Mouse (Mus musculus) right cerebral cortex, postnatal 25 days (tissue): ENCODE measurements around the gene Prepl.

ENCODE experiments used
- DNase-seq: peaks from one replicate; pipeline ENCODE4 v3.0.0; 2022

Gene Prepl

DNA sequence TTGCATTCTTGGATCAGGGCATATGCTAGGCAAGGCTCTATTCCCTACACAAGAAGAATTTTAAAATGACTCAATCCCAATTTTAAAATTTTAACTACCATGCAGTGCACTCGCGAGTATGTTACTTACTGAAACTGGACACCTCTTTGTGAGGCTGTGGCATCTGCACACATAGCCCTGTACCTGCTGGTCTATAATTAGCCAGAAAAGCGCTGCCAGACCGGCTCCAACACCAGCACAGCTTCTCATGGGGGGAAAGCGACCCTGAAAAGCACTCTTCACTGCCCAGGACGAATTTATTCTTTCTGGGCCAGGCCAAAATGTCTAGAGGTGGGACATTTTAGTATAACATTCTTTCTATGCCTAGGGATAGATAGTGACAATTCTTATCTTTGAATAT is 19.4 kb downstream of the Prepl start:
- no peak for DNase-seq

DNA sequence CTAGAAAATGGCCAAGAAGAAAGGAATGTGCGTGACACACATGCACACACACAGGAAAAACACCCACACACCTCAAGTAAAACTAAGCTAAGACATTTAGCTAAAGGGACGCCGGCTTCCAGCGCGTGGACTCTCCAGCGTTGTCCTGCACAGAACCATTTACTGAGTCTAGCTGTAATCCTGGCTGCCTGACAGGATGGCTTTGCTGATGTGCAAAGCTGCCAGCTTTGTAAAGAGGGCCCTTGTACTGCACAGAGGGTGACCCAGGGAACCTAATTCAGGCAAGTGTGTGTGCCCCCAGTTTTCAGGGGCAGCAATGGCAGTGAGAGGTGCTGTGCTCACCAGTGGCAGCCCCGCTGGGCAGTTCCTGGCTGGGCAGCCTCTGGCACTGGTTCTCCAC is 22.7 kb downstream of the Prepl start:
- no peak for DNase-seq

GRCm38 (mm10) chr17:85063560-85063959 is 26.5 kb downstream of the Prepl start:
- DNase-seq = no peak

GRCm38 (mm10) chr17:85059136-85059535 is 30.9 kb downstream of the Prepl start:
- no peak for DNase-seq

DNA sequence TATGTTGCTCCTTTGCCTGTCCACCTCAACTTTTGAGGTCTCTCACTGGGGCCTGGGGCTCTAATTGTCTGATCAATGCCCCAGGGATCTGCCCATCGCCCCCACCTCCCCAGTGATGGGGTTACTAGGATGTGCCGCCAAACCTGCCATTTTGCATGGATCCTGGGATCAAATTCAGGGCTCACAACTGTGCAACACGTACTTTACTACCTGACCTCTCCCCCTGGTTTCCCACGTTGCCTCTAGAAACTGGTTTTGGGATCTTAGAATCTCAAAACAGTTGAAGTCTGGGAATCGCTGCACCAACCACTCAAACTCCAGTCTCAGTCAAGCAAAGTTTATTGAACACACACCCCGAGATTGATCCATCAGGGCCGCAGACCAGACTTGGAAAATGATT is 31.8 kb downstream of the Prepl start:
- no peak for DNase-seq

- no peak for DNase-seq
Measured at GRCm38 (mm10) chr17:85048379-85048778, 41.7 kb downstream of the Prepl start.

GRCm38 (mm10) chr17:85045160-85045559 is 44.9 kb downstream of the Prepl start:
- DNase-seq = no peak

- DNase-seq = no peak
Measured at GRCm38 (mm10) chr17:85044466-85044865, 45.6 kb downstream of the Prepl start.

DNA sequence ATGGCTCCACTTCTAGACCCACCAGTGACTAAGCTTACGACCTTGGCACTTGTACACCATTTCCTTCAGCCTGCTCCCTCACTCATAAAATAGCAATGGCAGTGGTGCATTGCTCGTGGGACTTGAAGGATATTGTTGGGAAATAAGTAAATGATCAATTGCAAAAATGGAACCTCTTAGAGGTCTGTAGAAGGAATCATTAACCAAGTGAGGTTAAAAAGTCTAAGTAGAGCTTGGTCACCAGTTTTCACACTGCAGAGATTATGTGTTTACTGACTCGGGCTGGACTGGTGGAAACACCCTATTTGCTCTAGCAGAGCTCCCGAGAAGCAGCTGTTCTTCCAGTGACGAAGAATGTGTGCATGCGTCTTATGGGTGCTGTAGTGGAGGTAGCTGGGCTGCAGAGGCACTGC is 46.6 kb downstream of the Prepl start:
- no peak for DNase-seq

DNA sequence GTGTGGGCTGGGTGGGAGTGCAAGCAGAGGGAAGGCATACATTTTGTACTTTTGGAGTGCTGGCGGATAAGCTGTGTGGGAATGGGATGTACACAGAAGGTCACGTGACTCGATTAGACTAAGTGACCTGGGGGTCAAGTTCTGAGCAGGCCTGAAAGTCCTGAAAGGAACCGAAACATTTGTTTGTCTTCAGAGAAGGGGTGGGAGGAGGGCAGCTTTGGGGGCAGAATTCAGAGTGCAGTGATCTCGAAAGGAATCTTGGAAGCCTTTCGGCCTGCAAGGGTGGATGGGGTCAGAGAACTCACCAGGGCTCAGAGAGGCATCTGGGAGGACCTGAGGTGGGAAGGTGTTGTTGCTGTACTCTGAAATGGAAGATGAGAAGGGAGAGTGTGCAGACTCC is 47.6 kb downstream of the Prepl start:
- no peak for DNase-seq

DNA sequence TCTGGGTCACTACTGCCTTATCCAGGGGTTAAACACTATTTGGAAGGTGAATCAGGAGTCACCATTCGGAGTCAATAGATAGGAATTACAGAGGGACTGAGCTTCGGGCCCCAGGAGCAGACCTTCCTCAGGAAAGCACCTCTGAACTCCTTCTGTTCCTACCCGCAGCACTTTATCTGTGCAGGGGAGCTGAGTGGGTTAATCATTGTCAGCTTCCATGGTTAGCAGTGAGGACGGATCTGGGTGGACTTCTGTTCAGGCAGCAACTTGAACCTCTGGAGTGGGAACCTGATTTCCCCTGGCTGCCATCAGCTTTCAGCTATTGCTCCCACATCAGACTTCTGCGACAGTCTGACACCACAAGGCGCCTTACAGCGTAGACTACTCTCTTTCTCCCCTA is 49.1 kb downstream of the Prepl start:
- no peak for DNase-seq

GRCm38 (mm10) chr17:85038761-85039160 is 51.3 kb downstream of the Prepl start:
- DNase-seq = no peak

GRCm38 (mm10) chr17:85038311-85038710 is 51.7 kb downstream of the Prepl start:
- no peak for DNase-seq

DNA sequence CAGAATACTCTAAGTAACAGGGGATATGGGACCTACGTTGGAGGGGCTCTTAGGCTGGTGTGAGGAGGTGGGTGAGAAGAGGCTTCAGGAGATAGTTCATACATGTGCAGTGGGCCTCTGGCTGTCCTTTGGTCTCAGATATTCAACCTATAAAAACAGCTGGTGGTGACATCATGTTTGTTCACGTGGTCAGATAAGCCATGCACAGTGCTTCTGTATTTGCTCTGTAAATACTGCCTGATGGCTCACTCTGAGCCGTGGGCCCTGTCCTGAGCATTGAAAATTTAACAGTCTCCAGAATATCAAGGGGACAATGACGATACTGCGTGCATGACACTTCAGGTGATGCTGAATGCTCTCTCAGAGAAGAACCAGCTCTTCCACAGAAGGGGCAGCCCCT is 52.2 kb downstream of the Prepl start:
- DNase-seq = no peak

GRCm38 (mm10) chr17:85034068-85034467 is 56.0 kb downstream of the Prepl start:
- DNase-seq = peak; percentile 39

DNA sequence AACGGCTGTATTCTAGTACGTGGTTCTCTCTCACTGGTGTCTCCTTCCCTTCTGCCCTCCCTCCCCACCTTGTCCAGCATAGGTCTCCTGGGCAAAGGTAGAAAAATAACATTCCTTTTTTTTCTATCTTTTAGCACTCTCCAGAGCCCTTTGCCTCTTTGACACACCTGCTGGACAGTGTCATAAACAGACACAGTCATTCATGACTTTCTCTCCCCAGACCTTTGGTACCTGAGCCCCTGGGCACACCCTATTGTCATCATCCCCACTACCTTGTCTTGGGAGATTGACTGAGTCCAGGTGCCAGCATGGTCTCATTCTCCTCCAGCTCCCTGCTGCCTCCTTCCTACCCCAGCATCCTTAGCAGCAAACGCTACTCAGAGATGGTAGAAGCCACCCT is 57.0 kb downstream of the Prepl start:
- DNase-seq = no peak

- no peak for DNase-seq
Measured at GRCm38 (mm10) chr17:85030651-85031050, 59.4 kb downstream of the Prepl start.

- no peak for DNase-seq
Measured at GRCm38 (mm10) chr17:85028797-85029196, 61.2 kb downstream of the Prepl start.

DNA sequence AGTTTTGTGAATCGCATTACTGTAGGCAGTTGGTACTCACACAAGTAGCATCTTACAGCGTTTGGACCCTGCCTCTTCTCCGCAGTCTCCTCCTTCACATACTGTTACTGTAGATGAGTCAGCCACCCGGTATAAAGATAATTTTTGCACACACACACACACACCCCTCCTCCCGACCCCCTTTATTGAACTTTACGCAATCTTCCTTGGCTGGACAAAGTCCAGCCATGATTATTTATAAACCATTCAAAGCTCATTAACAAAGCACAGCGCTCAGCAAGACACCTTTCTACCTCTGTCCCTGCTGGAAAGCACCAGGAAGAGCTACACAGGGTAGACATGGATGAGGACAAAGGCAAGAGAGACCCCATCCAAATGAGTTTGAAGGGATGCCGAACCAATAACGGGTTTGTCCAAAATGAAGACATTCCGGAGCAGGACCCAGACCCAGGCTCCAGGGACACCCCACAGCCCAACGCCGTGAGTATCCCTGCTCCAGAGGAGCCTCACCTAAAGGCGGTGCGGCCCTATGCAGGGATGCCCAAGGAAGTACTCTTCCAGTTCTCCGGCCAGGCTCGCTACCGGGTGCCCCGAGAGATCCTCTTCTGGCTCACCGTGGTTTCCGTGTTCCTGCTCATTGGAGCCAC is 61.8 kb downstream of the Prepl start, which contains the start of gene Slc3a1:
TSS of gene Slc3a1 (plus strand) at position 284 of the 647 bp plus-strand sequence.
- DNase-seq = no peak

GRCm38 (mm10) chr17:85027247-85027646 is 62.8 kb downstream of the Prepl start:
- no peak for DNase-seq

- no peak for DNase-seq
Measured at GRCm38 (mm10) chr17:85026436-85026835, 63.6 kb downstream of the Prepl start.

DNA sequence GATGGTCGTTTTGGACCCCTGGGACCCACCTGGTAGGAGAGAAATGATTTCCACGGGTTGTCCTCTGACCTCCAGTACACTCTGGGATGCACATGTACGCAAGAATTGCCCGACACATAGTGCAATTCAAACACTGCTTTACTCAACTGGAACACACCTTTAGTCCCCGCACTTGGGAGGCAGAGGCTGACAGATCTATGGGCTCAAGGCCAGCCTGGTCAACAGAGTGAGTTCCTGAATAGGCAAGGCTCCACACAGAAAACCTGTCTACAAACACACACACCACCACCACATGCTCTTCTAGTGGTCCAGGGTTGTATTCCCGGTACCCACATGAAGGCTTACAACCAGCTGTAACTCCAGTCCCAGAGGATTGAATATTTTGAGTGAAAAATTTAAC is 64.9 kb downstream of the Prepl start:
- DNase-seq = no peak

DNA sequence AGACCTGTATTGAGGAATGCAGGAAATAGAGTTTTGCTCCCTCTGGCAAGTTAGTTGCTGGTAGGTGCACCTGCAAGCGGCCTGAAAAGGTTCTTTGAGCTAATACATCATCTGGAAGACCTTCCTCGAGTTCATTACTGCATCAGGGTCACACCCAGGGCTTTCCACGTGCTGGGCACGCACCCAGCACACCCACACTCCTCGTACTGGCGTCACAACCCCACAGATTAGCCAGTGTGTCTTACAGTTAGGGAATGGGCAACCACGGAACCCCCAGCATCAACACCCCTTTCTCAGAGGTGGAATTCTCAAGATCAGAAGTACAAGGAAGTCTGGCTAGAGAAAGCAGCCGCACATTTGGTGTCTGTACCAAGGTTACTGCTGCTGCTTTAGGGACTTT is 65.8 kb downstream of the Prepl start:
- no peak for DNase-seq

- peak; percentile 13 for DNase-seq
Measured at GRCm38 (mm10) chr17:85023247-85024167, 66.5 kb downstream of the Prepl start.
